Mouse (Mus musculus) adrenal gland, postnatal 36 days (tissue): ENCODE measurements around the gene Dip2c. TPM values are rescaled to one million over a fixed set of nuclear protein-coding genes. Genes with fewer than 3 reads are reported as not detected.

Experiments used
- DNase-seq, 2 experiments: peaks; one replicate each; pipeline ENCODE4 v3.0.0; 2021; ENCODE audit warnings: mixed read lengths in 1 of 2
- total RNA-seq, 2 experiments: library from RNA; stranded (reverse); gene quantifications; 2 replicates each; pipeline ENCODE4 v1.2.3; 2021

The Dip2c gene
- total RNA-seq, 2 experiments from 2014 or later, result 19.5 to 29.6 TPM

GRCm38 (mm10) chr13:9669246-9669645, 392.9 kb downstream of the Dip2c start:
- no peak for DNase-seq

GRCm38 (mm10) chr13:9674126-9674525, 397.8 kb downstream of the Dip2c start:
- DNase-seq, result no peak

- DNase-seq, result no peak
Observed at GRCm38 (mm10) chr13:9681492-9681891, 405.2 kb downstream of the Dip2c start.

GRCm38 (mm10) chr13:9683280-9683679, 407.0 kb downstream of the Dip2c start:
- no peak for DNase-seq

GRCm38 (mm10) chr13:9684153-9684923, 408.0 kb downstream of the Dip2c start:
- no peak for DNase-seq

- DNase-seq, result no peak
Observed at GRCm38 (mm10) chr13:9686261-9686660, 409.9 kb downstream of the Dip2c start.

- no peak for DNase-seq
Observed at GRCm38 (mm10) chr13:9686765-9687164, 410.4 kb downstream of the Dip2c start.

- DNase-seq, result no peak
Observed at GRCm38 (mm10) chr13:9689366-9689765, 413.0 kb downstream of the Dip2c start.

- no peak for DNase-seq
Observed at GRCm38 (mm10) chr13:9692876-9693275, 416.5 kb downstream of the Dip2c start.

GRCm38 (mm10) chr13:9694651-9695050, 418.3 kb downstream of the Dip2c start:
- no peak for DNase-seq

- no peak for DNase-seq
Observed at GRCm38 (mm10) chr13:9695403-9695802, 419.1 kb downstream of the Dip2c start.

- DNase-seq, result no peak
Observed at GRCm38 (mm10) chr13:9695809-9696208, 419.5 kb downstream of the Dip2c start.

- no peak for DNase-seq
Observed at GRCm38 (mm10) chr13:9697340-9697739, 421.0 kb downstream of the Dip2c start.

- no peak for DNase-seq
Observed at GRCm38 (mm10) chr13:9702615-9703235, 426.4 kb downstream of the Dip2c start.

GRCm38 (mm10) chr13:9706720-9707119, 430.4 kb downstream of the Dip2c start:
- no peak for DNase-seq

- no peak for DNase-seq
Observed at GRCm38 (mm10) chr13:9708433-9709240, 432.3 kb downstream of the Dip2c start.

GRCm38 (mm10) chr13:9712409-9712808, 436.1 kb downstream of the Dip2c start:
- DNase-seq, result no peak

GRCm38 (mm10) chr13:9712971-9713370, 436.6 kb downstream of the Dip2c start:
- no peak for DNase-seq

GRCm38 (mm10) chr13:9713462-9714134, 437.3 kb downstream of the Dip2c start:
- no peak for DNase-seq

- no peak for DNase-seq
Observed at GRCm38 (mm10) chr13:9715224-9715623, 438.9 kb downstream of the Dip2c start.
